Mouse (Mus musculus): Measurements from ENCODE around the gene Wdr75.

DNA sequence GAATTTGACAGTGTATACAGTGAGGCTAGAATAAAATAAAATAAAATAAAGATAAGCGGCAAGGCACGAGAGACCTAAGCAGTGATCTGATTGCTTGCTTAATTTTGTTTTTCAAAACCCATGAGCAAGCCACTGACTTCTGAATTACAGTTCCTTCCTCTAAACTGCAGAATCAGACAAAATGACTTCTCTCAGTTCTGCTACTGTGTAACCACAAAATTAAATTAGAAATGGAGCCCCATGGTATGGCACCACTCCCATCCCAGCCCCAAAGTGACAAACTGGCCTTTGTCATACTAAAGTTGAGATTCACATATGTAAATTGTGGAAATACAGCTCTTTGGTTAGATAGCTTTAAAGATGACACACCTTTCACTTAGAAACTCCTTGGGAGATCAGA, 31.8 kb downstream of the Wdr75 start:
- TF ChIP-seq POLR2A (IDR thresholded peaks at IDR 0.05; ENCODE audit: low read depth, low read length) (no peak), CTCF (IDR thresholded peaks at IDR 0.05; ENCODE audit: extremely low read depth, insufficient read length, insufficient replicate concordance, low read depth, low read length) (no peak)

Measured in small intestine, adult 2 months (tissue).